ENCODE assay signal across 8 mouse cellular contexts in genomic region chr5:128917116-128917959, GRCm38 (mm10). TPM values are rescaled to one million over a fixed set of nuclear protein-coding genes. Genes with fewer than 3 reads are reported as not detected.
A peak's percentile ranks its signal among the peaks of the same experiment; 100 is the strongest.
DNase-seq lines count a peak whose midpoint lies in the region; ATAC-seq lines count a peak whose summit lies in the region.

No protein-coding gene starts in this region.

- no peak overlapping the region for H3K4me3 ChIP-seq in hindbrain, embryonic 11.5 days (ENCODE audit: low read depth, low read length)
- no peak overlapping the region for H3K4me3 ChIP-seq in hindbrain, embryonic 12.5 days
- no peak overlapping the region for H3K4me3 ChIP-seq in limb, embryonic 12.5 days (replicated peaks)

- no peaks in the 10 kb centered on the region for H3K36me3 ChIP-seq in hindbrain, embryonic 11.5 days (ENCODE audit: control insufficient read depth, insufficient read depth, low read length)
- no peaks in the 10 kb centered on the region for H3K36me3 ChIP-seq in hindbrain, embryonic 12.5 days
- H3K36me3 ChIP-seq in limb, embryonic 12.5 days: no peaks in the 10 kb centered on the region

- H3K9ac ChIP-seq in hindbrain, embryonic 11.5 days (ENCODE audit: low read depth, low read length): no peak overlapping the region
- H3K9ac ChIP-seq in hindbrain, embryonic 12.5 days: no peak overlapping the region
- no peak overlapping the region for H3K9ac ChIP-seq in limb, embryonic 12.5 days (replicated peaks)

- WGBS in hindbrain, embryonic 11.5 days: 12% methylated on average over 10 of the region's 10 CpGs
- 16% methylated on average over 10 of the region's 10 CpGs for WGBS in hindbrain, embryonic 12.5 days
- WGBS in limb, embryonic 12.5 days: 5% methylated on average over 10 of the region's 10 CpGs

- intact Hi-C loops in heart, postnatal 36 days (cut with DNase I): no loop called here
- intact Hi-C loops in left cerebral cortex, postnatal 25 days (cut with DNase I): no loop called here

- ATAC-seq in hindbrain, embryonic 11.5 days (ENCODE audit: low FRiP score): no peak
- ATAC-seq in hindbrain, embryonic 12.5 days (ENCODE audit: low FRiP score): no peak
- 0 out of 2 replicates have a peak, but pooled peaks have one; percentile 56 for ATAC-seq in limb, embryonic 12.5 days (ENCODE audit: insufficient number of reproducible peaks, insufficient read depth, low FRiP score, low TSS enrichment, low read depth)
- no peak for ATAC-seq in CD4-positive, CD25-positive, alpha-beta regulatory T cell, adult 4 months

- peak; percentile 80 for DNase-seq in hindbrain, embryonic 11.5 days (ENCODE audit: low spot score)
- peak; percentile 90 for DNase-seq in adrenal gland, postnatal 10 days
- DNase-seq in heart, postnatal 36 days: peak; percentile 37 to 61
- peak; percentile 7 for DNase-seq in ovary, adult 18-20 months (ENCODE audit: low spot score)
- no peak for DNase-seq in left cerebral cortex, postnatal 25 days (ENCODE audit: low spot score in 2 of 2)

- H3K27me3 ChIP-seq in hindbrain, embryonic 11.5 days (ENCODE audit: control insufficient read depth, insufficient read depth, low read length): no peaks in the 10 kb centered on the region
- H3K27me3 ChIP-seq in hindbrain, embryonic 12.5 days: no peaks in the 10 kb centered on the region
- H3K27me3 ChIP-seq in limb, embryonic 12.5 days: no peaks in the 10 kb centered on the region

- no peaks in the 10 kb centered on the region; the same call in 1 of the 2 replicates for H3K4me1 ChIP-seq in hindbrain, embryonic 11.5 days (replicated peaks; ENCODE audit: control insufficient read depth, insufficient read depth, low read length)
- peaks cover 6% of the 10 kb centered on the region; the same call in 1 of the 2 replicates for H3K4me1 ChIP-seq in hindbrain, embryonic 12.5 days
- 0 out of 2 replicates have a peak, but pooled peaks cover 7% of the 10 kb centered on the region for H3K4me1 ChIP-seq in limb, embryonic 12.5 days (replicated peaks)

- no peak overlapping the region for H3K27ac ChIP-seq in hindbrain, embryonic 11.5 days (ENCODE audit: low read depth, low read length)
- H3K27ac ChIP-seq in hindbrain, embryonic 12.5 days: no peak overlapping the region
- H3K27ac ChIP-seq in limb, embryonic 12.5 days: no peak overlapping the region

- H3K9me3 ChIP-seq in hindbrain, embryonic 11.5 days (ENCODE audit: control insufficient read depth, low read length): no peaks in the 10 kb centered on the region
- no peaks in the 10 kb centered on the region for H3K9me3 ChIP-seq in hindbrain, embryonic 12.5 days (replicated peaks)
- 0 out of 2 replicates have a peak, but pooled peaks cover 5% of the 10 kb centered on the region for H3K9me3 ChIP-seq in limb, embryonic 12.5 days

- no peak overlapping the region for H3K4me2 ChIP-seq in hindbrain, embryonic 11.5 days (replicated peaks; ENCODE audit: low read depth, low read length)
- no peak overlapping the region for H3K4me2 ChIP-seq in hindbrain, embryonic 12.5 days (replicated peaks)
- no peak overlapping the region for H3K4me2 ChIP-seq in limb, embryonic 12.5 days

RNA-seq across cellular contexts. Expression of gene Rimbp2, which starts 35.9 kb away (rescaled TPM):
- 1.2 and 1.4 TPM in 2 replicates for polyA plus RNA-seq in hindbrain, embryonic 11.5 days (2014; fragmentation: Nextera tagmentation; extraction: Ambion mirVana)
- 1.9 and 2.2 TPM in 2 replicates for polyA plus RNA-seq in hindbrain, embryonic 12.5 days (2016; fragmentation: Nextera tagmentation; extraction: Ambion mirVana)
- 1 to 10 TPM; 5.2 to 8.0 TPM for total RNA-seq in adrenal gland, postnatal 10 days (2021)
- under 1 TPM in 1 of 2 experiments, not detected in 1; 0.19 TPM for total RNA-seq in heart, postnatal 36 days (2021)
- 0.09 and 0.15 TPM in 2 replicates for polyA plus RNA-seq in limb, embryonic 12.5 days (2016; fragmentation: Nextera tagmentation; extraction: Ambion mirVana)
- under 1 TPM in 1 of 2 experiments, not detected in 1; 0.08 TPM for polyA plus RNA-seq in CD4-positive, CD25-positive, alpha-beta regulatory T cell, adult 4 months (2017; shearing (Covaris generic))
- total RNA-seq in left cerebral cortex, postnatal 25 days (2021): 100 to 1,000 TPM; 137 to 150 TPM

Comparison
In these comparisons a context has a peak if more than half of its experiments do, and no peak if none do; other contexts are left out.
1. DNase-seq: peak in hindbrain, embryonic 11.5 days (single experiment), adrenal gland, postnatal 10 days (single experiment), heart, postnatal 36 days (2 of 2) and ovary, adult 18-20 months (single experiment); none in left cerebral cortex, postnatal 25 days (0 of 2).